Mouse (Mus musculus) midbrain, embryonic 15.5 days (tissue): ENCODE data around the gene Caml. TPM values are rescaled to one million over a fixed set of nuclear protein-coding genes. Genes with fewer than 3 reads are reported as not detected.
"Not testable (repeated sequence)": the region's sequence is repeated elsewhere in the genome, so short reads cannot be mapped to it uniquely, and the experiment has no call there.

Experiments used
- ATAC-seq: fragments of 200-750 bp; cut with Nextera tagmentation; replicated peaks from 2 replicates; pipeline ENCODE4 v1.8.0; 2017; ENCODE audit warnings: moderate TSS enrichment
- H3K27ac ChIP-seq: fragments of 300-500 bp; sonication (generic); 2 replicates; pipeline ENCODE4 v1.5.1; 2015; ENCODE audit warnings: mild to moderate bottlenecking, inconsistent platforms
- H3K27me3 ChIP-seq: fragments of 300-500 bp; sonication (generic); replicated peaks from 2 replicates; pipeline ENCODE4 v1.6.1; 2015; ENCODE audit warnings: inconsistent platforms
- H3K36me3 ChIP-seq: fragments of 300-500 bp; sonication (generic); replicated peaks from 2 replicates; pipeline ENCODE4 v1.6.1; 2015; ENCODE audit warnings: inconsistent platforms
- H3K4me1 ChIP-seq: fragments of 300-500 bp; sonication (generic); 2 replicates; pipeline ENCODE4 v1.6.1; 2015; ENCODE audit warnings: inconsistent platforms
- H3K4me2 ChIP-seq: fragments of 300-500 bp; sonication (generic); 2 replicates; pipeline ENCODE4 v1.6.1; 2015; ENCODE audit warnings: inconsistent platforms, mild to moderate bottlenecking, moderate library complexity
- H3K4me3 ChIP-seq: fragments of 300-500 bp; sonication (generic); 2 replicates; pipeline ENCODE4 v1.5.1; 2015; ENCODE audit warnings: mild to moderate bottlenecking, inconsistent platforms
- H3K9ac ChIP-seq: fragments of 300-500 bp; sonication (generic); 2 replicates; pipeline ENCODE4 v1.6.1; 2015; ENCODE audit warnings: mild to moderate bottlenecking, inconsistent platforms
- H3K9me3 ChIP-seq: fragments of 300-500 bp; sonication (generic); 2 replicates; pipeline ENCODE4 v1.6.1; 2016; ENCODE audit warnings: inconsistent platforms
- WGBS: fragments of 180-500 bp; shearing (Covaris S2); methylation state at CpG from one replicate; pipeline ENCODE4 v1.1.7; 2015; ENCODE audit warnings: mixed read lengths; 5-methylcytosine and 5-hydroxymethylcytosine counted together
- polyA plus RNA-seq: library from polyadenylated mRNA; unstranded; fragments of >200 nt; fragmentation: Nextera tagmentation; extraction: Ambion mirVana; gene quantifications from 2 replicates; pipeline ENCODE4 v1.2.1, GENCODE M21; 2015

Gene Caml
- polyA plus RNA-seq, 1 experiment from 2014 or later = 103 TPM

- H3K9ac ChIP-seq = peak overlapping the region; percentile 95
- peaks cover 22% of the 10 kb centered on the region for H3K36me3 ChIP-seq
- H3K4me1 ChIP-seq = peaks cover 21% of the 10 kb centered on the region
- no peaks in the 10 kb centered on the region for H3K9me3 ChIP-seq
- peak overlapping the region; percentile 99 for H3K4me3 ChIP-seq
- peak overlapping the region; percentile 78 for H3K4me2 ChIP-seq
- ATAC-seq = peak; percentile 77
- H3K27ac ChIP-seq = peak overlapping the region; percentile 74
- under 1% methylated on average over 39 of the region's 40 CpGs for WGBS
- no peaks in the 10 kb centered on the region for H3K27me3 ChIP-seq
These were observed 12.4 kb downstream of the Caml start for GRCm38 (mm10) chr13:55635146-55635571.

- Histone ChIP-seq H3K9ac (no peak overlapping the region), H3K4me3 (peak overlapping the region; percentile 99; the same call in 1 of the 2 replicates), H3K4me1 (peaks cover 21% of the 10 kb centered on the region), H3K4me2 (peak overlapping the region; percentile 78), H3K36me3 (peaks cover 27% of the 10 kb centered on the region), H3K27me3 (no peaks in the 10 kb centered on the region), H3K9me3 (no peaks in the 10 kb centered on the region), H3K27ac (no peak overlapping the region)
- WGBS = 91% methylated on average over 14 of the region's 14 CpGs
- ATAC-seq = no peak
These were observed 13.6 kb downstream of the Caml start for GRCm38 (mm10) chr13:55636185-55636983.

GRCm38 (mm10) chr13:55640480-55640879 lies 17.7 kb downstream of the Caml start:
- H3K4me2 ChIP-seq, ATAC-seq, H3K4me3 ChIP-seq, H3K27ac ChIP-seq, H3K9me3 ChIP-seq, H3K9ac ChIP-seq, H3K27me3 ChIP-seq: not testable (repeated sequence)
- Histone ChIP-seq H3K4me1 (peaks cover 17% of the 10 kb centered on the region), H3K36me3 (peaks cover 21% of the 10 kb centered on the region)
- 49% methylated on average over 8 of the region's 8 CpGs for WGBS

- ATAC-seq = no peak
- H3K9ac ChIP-seq = no peak overlapping the region
- peaks cover 53% of the 10 kb centered on the region for H3K36me3 ChIP-seq
- H3K9me3 ChIP-seq = no peaks in the 10 kb centered on the region
- no peak overlapping the region for H3K27ac ChIP-seq
- H3K27me3 ChIP-seq = no peaks in the 10 kb centered on the region
- no peak overlapping the region for H3K4me3 ChIP-seq
- no peaks in the 10 kb centered on the region for H3K4me1 ChIP-seq
- H3K4me2 ChIP-seq = no peak overlapping the region
- WGBS = 89% methylated on average over 2 of the region's 2 CpGs
These were observed 21.7 kb downstream of the Caml start for GRCm38 (mm10) chr13:55644525-55644924.

GRCm38 (mm10) chr13:55650098-55650497 lies 27.3 kb downstream of the Caml start:
- Histone ChIP-seq H3K36me3 (peaks cover 89% of the 10 kb centered on the region), H3K27me3 (no peaks in the 10 kb centered on the region), H3K9me3 (no peaks in the 10 kb centered on the region), H3K27ac (no peak overlapping the region), H3K9ac (no peak overlapping the region), H3K4me1 (no peaks in the 10 kb centered on the region), H3K4me2 (no peak overlapping the region), H3K4me3 (no peak overlapping the region)
- WGBS = 87% methylated on average over 12 of the region's 12 CpGs
- no peak for ATAC-seq

- Histone ChIP-seq H3K4me3 (no peak overlapping the region), H3K9ac (no peak overlapping the region), H3K4me1 (no peaks in the 10 kb centered on the region), H3K36me3 (peaks cover 90% of the 10 kb centered on the region), H3K4me2 (no peak overlapping the region), H3K9me3 (no peaks in the 10 kb centered on the region), H3K27me3 (no peaks in the 10 kb centered on the region), H3K27ac (no peak overlapping the region)
- ATAC-seq = no peak
- 94% methylated on average over 6 of the region's 6 CpGs for WGBS
These were observed 28.2 kb downstream of the Caml start for GRCm38 (mm10) chr13:55650980-55651379.

- H3K4me3 ChIP-seq = no peak overlapping the region
These were observed 45.7 kb downstream of the Caml start for GRCm38 (mm10) chr13:55668550-55668949.

GRCm38 (mm10) chr13:55672711-55673110 lies 49.9 kb downstream of the Caml start:
- H3K9ac ChIP-seq = no peak overlapping the region
- 91% methylated on average over 6 of the region's 6 CpGs for WGBS
- H3K4me3 ChIP-seq = no peak overlapping the region

More at GRCm38 (mm10) chr13:55668550-55668949, 45.7 kb downstream of the Caml start:
- Histone ChIP-seq H3K27ac (no peak overlapping the region), H3K27me3 (no peaks in the 10 kb centered on the region), H3K36me3 (peaks cover 81% of the 10 kb centered on the region), H3K4me1 (no peaks in the 10 kb centered on the region), H3K9ac (no peak overlapping the region), H3K9me3 (no peaks in the 10 kb centered on the region), H3K4me2 (no peak overlapping the region)
- ATAC-seq = no peak
- WGBS = 84% methylated on average over 6 of the region's 6 CpGs

GRCm38 (mm10) chr13:55677364-55677763 lies 54.6 kb downstream of the Caml start:
- H3K4me1 ChIP-seq = no peaks in the 10 kb centered on the region
- H3K4me3 ChIP-seq = no peak overlapping the region
- no peak overlapping the region for H3K9ac ChIP-seq
- peaks cover 70% of the 10 kb centered on the region for H3K36me3 ChIP-seq
- no peak for ATAC-seq
- no peaks in the 10 kb centered on the region for H3K27me3 ChIP-seq
- no peak overlapping the region for H3K27ac ChIP-seq
- no peak overlapping the region for H3K4me2 ChIP-seq
- 93% methylated on average over 8 of the region's 8 CpGs for WGBS
- H3K9me3 ChIP-seq = no peaks in the 10 kb centered on the region

More at GRCm38 (mm10) chr13:55672711-55673110, 49.9 kb downstream of the Caml start:
- Histone ChIP-seq H3K4me1 (no peaks in the 10 kb centered on the region), H3K27ac (no peak overlapping the region), H3K36me3 (peaks cover 76% of the 10 kb centered on the region), H3K27me3 (no peaks in the 10 kb centered on the region), H3K4me2 (no peak overlapping the region), H3K9me3 (no peaks in the 10 kb centered on the region)
- no peak for ATAC-seq

Other genes with a start within 250 kb of the Caml start
- 0.05 TPM in 1 of 2 replicates, not detected in the other for gene Slc34a1, start 224.8 kb upstream of the Caml start, polyA plus RNA-seq
- gene Pfn3, start 207.8 kb upstream of the Caml start, polyA plus RNA-seq = 0.43 and 0.45 TPM in 2 replicates
- 0.09 and 0.14 TPM in 2 replicates for gene F12, start 196.2 kb upstream of the Caml start, polyA plus RNA-seq
- 40.8 and 41.4 TPM in 2 replicates for gene Grk6, start 177.9 kb upstream of the Caml start, polyA plus RNA-seq
- gene Prr7, start 158.7 kb upstream of the Caml start, polyA plus RNA-seq = 5.5 and 5.7 TPM in 2 replicates
- gene Dbn1, start 134.9 kb upstream of the Caml start, polyA plus RNA-seq = 622 and 645 TPM in 2 replicates
- 167 and 171 TPM in 2 replicates for gene Pdlim7, start 109.3 kb upstream of the Caml start, polyA plus RNA-seq
- 5.6 and 6.4 TPM in 2 replicates for gene Dok3, start 93.7 kb upstream of the Caml start, polyA plus RNA-seq
- 61.2 and 63.6 TPM in 2 replicates for gene Ddx41, start 86.3 kb upstream of the Caml start, polyA plus RNA-seq
- gene Fam193b, start 51.9 kb upstream of the Caml start, polyA plus RNA-seq = 62.9 and 65.2 TPM in 2 replicates
- 93.5 and 93.8 TPM in 2 replicates for gene Tmed9, start 49.3 kb upstream of the Caml start, polyA plus RNA-seq
- gene B4galt7, start 23.1 kb upstream of the Caml start, polyA plus RNA-seq = 48.6 and 51.4 TPM in 2 replicates
- 26.0 and 27.2 TPM in 2 replicates for gene Ddx46, start 12.0 kb downstream of the Caml start, polyA plus RNA-seq
- 82.3 and 82.9 TPM in 2 replicates for gene B230219D22Rik, start 70.1 kb downstream of the Caml start, polyA plus RNA-seq
- 138 and 141 TPM in 2 replicates for gene Txndc15, start 91.6 kb downstream of the Caml start, polyA plus RNA-seq
- gene Pcbd2, start 104.4 kb downstream of the Caml start, polyA plus RNA-seq = 17.3 and 17.4 TPM in 2 replicates
- 0.13 and 0.17 TPM in 2 replicates for gene Catsper3, start 161.6 kb downstream of the Caml start, polyA plus RNA-seq
- 2.9 and 3.7 TPM in 2 replicates for gene Pitx1, start 213.2 kb downstream of the Caml start, polyA plus RNA-seq